Mouse (Mus musculus) erythroblast, adult 5-6 weeks (primary cell): Measurements from ENCODE around the gene Arid5a. TPM values are rescaled to one million over a fixed set of nuclear protein-coding genes. Genes with fewer than 3 reads are reported as not detected.

Experiments used
- ATAC-seq: replicated peaks from 2 replicates; pipeline ENCODE4 v1.8.0; 2016; ENCODE audit warnings: moderate number of reproducible peaks, mild to moderate bottlenecking, moderate TSS enrichment, inconsistent platforms; ENCODE audit not compliant: poor library complexity, low FRiP score, severe bottlenecking
- total RNA-seq, 2 experiments: library from RNA; stranded (forward) in 1 of 2; stranded (reverse) in 1 of 2; fragments of 150-400 nt in 1 of 2; fragments of 200-764, 138-1000 nt in 1 of 2; gene quantifications; 2 replicates each; pipeline versions ENCODE4 v1.2.3 to v1.2.4; 2015 to 2017; ENCODE audit warnings: low replicate concordance in 2 of 2

Arid5a gene
- total RNA-seq, 2 experiments from 2014 or later, result 3.2 to 5.6 TPM

- ATAC-seq, result no peak
Observed at GRCm38 (mm10) chr1:36321829-36322573, 14.5 kb downstream of the Arid5a start.

- ATAC-seq, result no peak
Observed at GRCm38 (mm10) chr1:36323076-36323475, 15.5 kb downstream of the Arid5a start.

- ATAC-seq, result no peak
Observed at GRCm38 (mm10) chr1:36323746-36324448, 16.4 kb downstream of the Arid5a start.

- ATAC-seq, result no peak
Observed at GRCm38 (mm10) chr1:36325900-36326321, 18.4 kb downstream of the Arid5a start.

GRCm38 (mm10) chr1:36326815-36327214 is 19.3 kb downstream of the Arid5a start:
- ATAC-seq, result no peak

GRCm38 (mm10) chr1:36331743-36332142 is 24.2 kb downstream of the Arid5a start:
- no peak for ATAC-seq

GRCm38 (mm10) chr1:36332955-36333887 is 25.7 kb downstream of the Arid5a start:
- ATAC-seq, result no peak

GRCm38 (mm10) chr1:36342547-36342946 is 35.0 kb downstream of the Arid5a start:
- no peak for ATAC-seq

GRCm38 (mm10) chr1:36352351-36352750 is 44.8 kb downstream of the Arid5a start:
- no peak for ATAC-seq

- no peak for ATAC-seq
Observed at GRCm38 (mm10) chr1:36356955-36357695, 49.6 kb downstream of the Arid5a start.

GRCm38 (mm10) chr1:36367698-36368097 is 60.2 kb downstream of the Arid5a start:
- no peak for ATAC-seq

GRCm38 (mm10) chr1:36368112-36368968 is 60.8 kb downstream of the Arid5a start:
- peak; percentile 60 for ATAC-seq

- peak; percentile 93 for ATAC-seq
Observed at GRCm38 (mm10) chr1:36368969-36369645, 61.6 kb downstream of the Arid5a start, which contains the start of gene Kansl3. TSS of gene Kansl3 (minus strand) at chr1:36369181.

GRCm38 (mm10) chr1:36370918-36371317 is 63.4 kb downstream of the Arid5a start:
- ATAC-seq, result no peak

- ATAC-seq, result no peak
Observed at GRCm38 (mm10) chr1:36371934-36372845, 64.7 kb downstream of the Arid5a start, which contains the start of gene Fer1l5. TSS of gene Fer1l5 (plus strand) at chr1:36372291.
